Mouse (Mus musculus) heart, adult 11 months (tissue): ENCODE data around the gene Sipa1l2.

Experiments
- DNase-seq: peaks from one replicate; pipeline ENCODE4 v3.0.0; 2022

The Sipa1l2 gene

DNA sequence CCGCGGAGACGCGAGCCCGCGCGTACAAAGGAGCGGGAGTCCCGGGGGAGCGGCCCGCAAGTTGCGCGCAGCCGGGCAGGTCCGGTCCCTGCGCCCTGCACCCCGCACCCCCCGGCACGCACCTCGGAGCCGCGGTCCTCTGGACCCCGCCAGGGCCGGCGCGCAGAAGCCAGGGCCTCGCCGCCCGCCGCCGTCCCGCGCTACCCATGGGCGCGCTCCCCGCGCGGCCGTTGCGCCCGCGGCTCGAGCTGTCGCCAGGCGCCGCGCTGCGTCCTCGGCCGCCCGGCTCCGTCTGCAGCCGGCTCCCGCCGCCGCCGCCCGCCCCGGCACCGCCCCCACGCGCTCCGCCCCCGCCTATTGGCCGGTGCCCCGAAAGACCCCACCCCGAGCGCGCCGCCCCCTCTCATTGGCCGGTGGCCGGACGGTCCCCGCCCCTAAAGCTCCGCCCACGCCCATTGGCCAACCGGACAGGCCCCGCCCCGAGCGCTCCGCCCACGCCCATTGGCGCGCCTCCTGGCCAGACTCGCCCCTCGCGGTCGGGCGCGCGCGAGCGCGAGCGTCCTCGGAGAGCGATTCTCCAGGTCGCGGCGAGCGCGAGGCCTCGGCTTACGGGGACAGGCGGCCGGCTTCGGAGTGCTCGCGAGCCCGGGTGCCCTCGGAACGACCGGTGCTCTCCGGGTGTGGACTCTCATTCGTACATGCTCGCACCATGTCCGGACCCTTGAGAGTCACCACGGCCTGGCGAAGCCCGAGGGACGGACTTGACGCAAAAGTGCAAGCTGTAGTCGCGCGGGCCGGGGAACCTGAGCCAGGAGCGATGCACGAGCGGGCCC lies at the start of gene Sipa1l2:
Gene Sipa1l2, minus strand, starts transcription at position 276 of the 833 bp plus-strand sequence.
- DNase-seq = peak; percentile 100

- peak; percentile 84 for DNase-seq
Observed at GRCm38 (mm10) chr8:125618543-125619335, 49.1 kb upstream of the Sipa1l2 start.

- peak; percentile 57 for DNase-seq
Observed at GRCm38 (mm10) chr8:125616935-125617334, 47.3 kb upstream of the Sipa1l2 start.

GRCm38 (mm10) chr8:125616039-125616438 lies 46.4 kb upstream of the Sipa1l2 start:
- DNase-seq = peak; percentile 65

DNA sequence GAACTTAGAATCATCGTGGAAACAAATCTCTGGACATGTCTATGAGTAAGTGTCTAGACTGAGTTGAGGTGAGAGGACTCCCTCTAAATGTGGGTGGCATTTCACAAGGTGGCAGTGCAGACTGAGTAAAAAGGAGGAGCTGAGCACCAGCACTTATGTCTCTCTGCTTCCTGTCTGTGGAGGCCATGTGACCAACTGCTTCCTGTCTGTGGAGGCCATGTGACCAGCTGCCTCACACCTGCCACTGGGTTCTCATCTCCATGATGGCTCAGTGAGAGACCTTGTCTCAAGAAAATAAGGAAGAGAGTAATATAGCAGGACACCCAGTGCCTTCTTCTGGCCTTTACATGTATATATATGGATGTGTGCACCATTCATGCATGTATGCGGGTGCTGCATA lies 43.9 kb upstream of the Sipa1l2 start:
- DNase-seq = peak; percentile 73

- peak; percentile 69 for DNase-seq
Observed at GRCm38 (mm10) chr8:125611799-125612560, 42.4 kb upstream of the Sipa1l2 start.

DNA sequence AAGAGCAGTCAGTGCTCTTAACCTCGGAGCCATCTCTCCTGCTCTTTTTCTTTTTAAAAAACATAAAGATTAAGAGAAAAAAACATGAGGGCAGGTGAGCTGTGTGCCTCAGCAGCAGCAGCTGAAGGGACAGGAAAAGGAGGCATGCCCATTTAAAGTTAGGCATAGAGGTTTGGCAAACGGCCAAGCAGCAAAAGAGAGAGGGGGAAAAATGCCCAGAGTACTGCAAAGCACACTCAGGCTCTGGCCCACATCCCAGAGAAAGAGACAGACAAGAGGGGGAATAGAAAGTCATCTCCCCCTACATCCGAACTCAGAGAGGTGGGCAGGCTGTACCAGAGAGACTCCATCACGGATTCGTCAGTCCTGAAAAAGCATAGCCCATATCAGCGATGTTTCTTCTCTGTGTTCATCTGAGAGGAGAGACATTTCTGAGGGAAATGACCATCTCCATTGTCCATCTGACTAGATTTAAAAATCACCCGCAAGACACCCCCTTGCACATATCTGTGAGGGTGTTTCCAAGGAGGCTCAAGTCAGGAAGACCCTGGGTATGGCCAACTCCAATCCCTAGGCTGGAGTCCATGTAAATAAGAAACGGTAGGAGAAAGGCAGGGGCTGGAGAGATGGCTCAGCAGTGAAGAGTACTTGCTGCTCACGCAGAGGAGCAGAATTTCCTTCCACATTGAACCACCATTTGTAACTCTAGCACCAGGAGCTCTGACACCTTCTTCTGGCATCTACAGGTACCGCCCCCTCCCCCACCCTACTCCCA lies 41.6 kb upstream of the Sipa1l2 start:
- DNase-seq = peak; percentile 68

DNA sequence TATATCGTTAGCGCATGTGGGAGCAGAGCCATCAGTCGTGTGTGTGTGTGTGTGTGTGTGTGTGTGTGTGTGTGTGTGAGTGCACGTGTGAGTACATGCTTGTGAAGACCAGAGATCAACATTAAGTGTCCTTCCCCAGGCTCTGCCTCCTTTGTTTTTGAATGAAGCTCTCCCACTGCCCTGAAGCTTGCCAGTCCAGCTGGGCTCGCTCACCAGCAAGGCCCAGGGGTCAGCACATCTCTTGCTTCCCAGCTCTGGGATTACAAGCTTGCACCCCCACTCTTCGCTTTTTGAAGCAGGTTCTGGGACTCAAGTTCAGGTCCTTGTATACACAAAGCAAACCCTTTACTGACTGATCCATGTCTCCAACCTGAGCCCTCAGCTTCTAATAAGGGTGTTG lies 40.1 kb upstream of the Sipa1l2 start:
- DNase-seq = no peak

- DNase-seq = peak; percentile 74
Observed at GRCm38 (mm10) chr8:125607714-125608223, 38.2 kb upstream of the Sipa1l2 start.

DNA sequence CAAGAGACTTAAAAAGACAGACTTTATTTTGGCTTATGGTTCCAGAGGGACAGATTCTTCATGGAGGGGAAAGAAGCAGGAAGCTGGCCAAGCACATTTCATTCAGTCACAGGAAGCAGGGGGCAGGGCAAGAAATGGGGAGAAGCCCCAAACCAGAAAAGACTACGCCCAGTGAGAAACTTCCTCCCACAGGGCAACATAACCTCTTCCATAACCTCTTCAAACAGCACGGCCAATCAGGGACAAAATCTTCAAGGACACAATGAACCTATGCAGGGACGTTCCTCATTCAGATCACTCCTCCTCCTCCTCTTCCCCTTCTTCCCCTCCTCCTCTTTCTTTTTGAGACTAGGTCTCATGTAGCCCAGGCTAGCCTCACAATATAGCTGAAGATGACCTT lies 37.3 kb upstream of the Sipa1l2 start:
- no peak for DNase-seq

DNA sequence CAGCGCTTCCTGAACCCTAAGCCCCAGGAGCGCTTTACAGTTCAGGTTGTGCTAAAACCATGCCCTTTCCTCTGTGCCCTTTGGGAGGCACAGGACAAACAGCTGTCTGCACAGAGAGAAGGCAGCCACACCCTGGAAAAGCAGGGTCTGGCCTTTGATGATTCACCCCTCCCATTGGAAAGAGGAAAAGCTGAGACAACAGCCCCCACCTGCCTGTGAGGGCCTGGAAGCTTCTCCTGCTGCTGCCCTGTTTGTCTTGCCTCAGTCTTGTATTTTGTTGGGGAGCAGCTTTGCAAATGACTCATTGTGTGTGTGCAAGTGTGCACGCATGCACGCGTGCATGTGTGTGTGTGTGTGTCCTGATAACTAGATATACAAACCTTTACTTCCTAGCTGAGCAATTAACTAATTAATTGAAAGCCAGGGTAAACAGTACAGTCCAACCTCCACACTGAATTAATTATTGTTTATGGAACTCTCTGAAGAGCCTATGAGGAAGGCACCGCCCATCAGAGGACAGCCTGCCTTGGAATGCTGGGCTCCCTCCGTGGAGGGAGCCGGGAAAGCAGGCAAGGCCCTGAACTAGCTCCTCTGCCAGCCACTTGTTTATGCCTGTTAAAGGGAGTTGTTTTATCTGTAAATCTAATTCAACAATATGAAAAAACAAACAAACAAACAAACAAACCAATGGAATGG lies 35.4 kb upstream of the Sipa1l2 start:
- DNase-seq = peak; percentile 83

DNA sequence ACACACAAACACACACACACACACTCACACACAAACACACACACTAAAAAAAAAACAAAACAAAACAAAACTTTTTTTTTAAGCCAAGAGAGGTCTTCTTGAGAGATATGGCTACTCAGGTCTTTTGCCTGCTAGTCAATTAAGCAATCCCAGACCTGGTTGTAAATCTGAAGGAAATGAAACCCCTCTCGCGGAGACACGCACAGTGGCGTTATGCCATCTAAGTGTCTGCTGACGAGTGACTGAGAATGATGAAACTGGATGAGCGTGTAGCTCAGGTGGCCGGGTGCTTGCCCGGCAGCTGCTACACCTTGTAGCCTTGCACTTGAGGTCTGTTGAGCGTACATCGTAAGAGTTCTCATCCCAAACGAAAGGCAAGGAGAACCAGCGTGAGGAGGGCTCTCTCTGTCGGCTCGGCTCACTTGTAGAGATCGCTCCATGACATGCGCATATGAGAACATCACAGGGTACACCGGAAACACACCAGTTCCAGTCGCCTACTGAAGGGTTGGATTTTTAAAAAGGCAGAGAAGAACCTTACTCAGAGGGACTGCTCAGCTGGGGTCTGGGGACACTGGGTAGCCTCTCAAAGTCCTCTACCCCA lies 34.7 kb upstream of the Sipa1l2 start:
- DNase-seq = peak; percentile 76

DNA sequence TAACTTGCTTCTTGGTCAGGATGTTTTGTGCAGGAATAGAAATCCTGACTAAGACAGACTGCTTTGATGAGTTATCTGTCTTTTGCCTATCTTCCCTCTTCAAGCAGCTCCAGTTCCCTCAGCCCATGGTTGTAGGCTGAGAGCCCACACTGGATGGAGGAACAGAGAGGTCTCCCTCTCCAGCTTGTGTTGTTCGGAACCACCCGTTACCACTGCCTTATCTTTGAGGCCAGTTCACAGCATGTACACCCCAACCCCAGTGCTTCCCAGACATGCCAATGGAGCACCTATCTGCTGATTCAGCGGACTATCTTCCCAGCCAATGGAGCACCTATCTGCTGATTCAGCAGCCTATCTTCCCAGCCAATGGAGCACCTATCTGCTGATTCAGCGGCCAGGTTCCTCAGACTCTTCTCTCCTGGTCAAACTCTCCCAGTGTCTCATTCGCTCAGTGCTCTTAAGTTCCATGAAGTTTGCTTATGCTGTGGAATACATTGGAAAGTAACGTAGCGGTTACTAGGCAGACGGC lies 33.8 kb upstream of the Sipa1l2 start:
- DNase-seq = no peak

DNA sequence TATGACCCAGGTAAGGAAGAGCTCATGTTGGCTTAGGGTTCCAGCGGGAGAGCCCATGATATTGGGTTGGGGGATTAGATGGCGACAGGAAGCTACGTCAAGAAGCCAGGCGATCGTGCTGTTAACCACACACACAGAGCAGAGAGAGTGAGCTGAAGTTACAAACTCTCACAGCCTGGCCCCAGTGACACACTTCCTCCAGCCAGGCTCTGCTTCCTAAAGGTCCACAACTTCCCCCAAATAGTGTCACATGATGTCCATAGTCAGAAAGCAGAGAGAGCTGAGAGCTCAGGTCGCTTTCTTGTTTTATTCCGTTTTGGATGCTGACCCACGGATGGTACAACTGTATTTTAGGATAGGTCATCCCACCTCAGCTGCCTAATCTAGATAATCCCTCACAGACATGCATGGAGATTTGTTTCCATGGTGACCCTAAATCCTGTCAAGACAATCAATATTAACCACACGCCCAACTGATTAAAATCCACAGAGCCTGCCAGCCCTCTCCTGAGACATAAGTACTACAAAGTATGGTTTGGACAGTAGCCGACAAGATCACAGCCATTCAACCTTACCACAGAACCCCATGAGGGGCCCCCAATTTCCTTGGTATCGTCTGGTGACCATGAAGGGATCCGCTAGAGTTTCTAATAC lies 30.6 kb upstream of the Sipa1l2 start:
- peak; percentile 87 for DNase-seq

GRCm38 (mm10) chr8:125595571-125596508 lies 26.2 kb upstream of the Sipa1l2 start:
- peak; percentile 91 for DNase-seq

GRCm38 (mm10) chr8:125590363-125590762 lies 20.8 kb upstream of the Sipa1l2 start:
- no peak for DNase-seq

DNA sequence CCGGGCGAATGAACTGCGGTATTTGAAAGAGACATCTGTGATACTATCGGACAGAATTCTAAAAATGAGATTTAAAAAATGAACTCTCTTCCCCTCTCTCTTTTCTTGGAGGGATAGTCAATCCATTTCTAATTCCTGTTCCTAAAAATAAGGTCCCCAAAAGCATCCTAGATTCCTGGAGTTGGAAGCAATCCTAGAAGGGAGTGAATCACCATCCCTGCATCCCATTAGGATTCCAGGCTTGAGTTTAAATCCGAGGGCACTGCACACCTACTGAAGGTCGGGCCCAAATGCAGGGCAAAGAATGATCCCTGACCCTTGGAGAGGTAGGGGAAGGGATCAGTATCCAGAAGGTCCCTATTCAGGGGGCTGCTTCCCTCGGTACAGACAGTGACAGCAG lies 17.0 kb upstream of the Sipa1l2 start:
- DNase-seq = no peak

DNA sequence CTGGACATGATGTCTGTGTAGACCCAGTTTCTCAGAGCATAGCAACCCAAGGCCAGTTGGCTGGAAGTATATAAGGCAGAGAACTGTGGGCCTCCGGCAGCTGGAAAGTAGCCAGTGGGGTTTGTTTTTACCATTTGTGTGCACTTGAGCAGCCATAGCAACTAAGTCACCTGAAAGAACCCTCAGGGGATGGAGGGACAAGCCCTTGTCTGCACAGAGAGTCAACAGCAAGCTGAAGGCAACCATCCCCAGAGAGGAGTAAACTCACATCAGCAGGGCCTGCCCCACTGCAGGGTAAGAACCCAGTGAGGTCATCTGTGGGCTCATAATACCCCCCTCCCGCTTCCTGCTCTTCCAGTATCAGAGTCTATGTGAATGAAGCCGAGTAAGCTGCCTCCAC lies 14.7 kb upstream of the Sipa1l2 start:
- DNase-seq = no peak

DNA sequence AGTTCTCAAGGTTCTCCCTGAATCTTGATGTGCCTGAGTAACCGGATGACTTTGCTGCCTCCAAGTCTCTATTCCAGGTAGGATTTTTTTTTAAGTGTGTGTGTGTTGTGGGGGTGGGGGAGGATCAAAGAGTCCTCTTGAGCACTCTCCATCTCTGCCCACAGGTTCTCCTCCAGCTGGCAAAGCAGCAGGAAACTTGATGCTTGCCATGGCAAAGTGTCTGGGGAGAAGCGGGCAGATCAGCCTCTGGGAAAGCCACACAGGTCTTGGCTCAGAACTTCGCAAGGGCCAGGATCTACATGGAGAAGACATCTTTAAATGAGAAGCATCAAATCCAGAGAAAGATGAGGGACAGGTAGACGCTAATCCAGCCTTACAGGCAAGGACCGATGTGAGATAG lies 10.8 kb upstream of the Sipa1l2 start:
- DNase-seq = no peak
